Comparison of ENCODE assay signal across 35 mouse cellular contexts in genomic region chr7:27381560-27381959, GRCm38 (mm10). TPM values are rescaled to one million over a fixed set of nuclear protein-coding genes. Genes with fewer than 3 reads are reported as not detected.
"Had no signal": no experiment of that assay in that cellular context is flagged by ENCODE, and none has a peak within 500 bp of the region (broad histone marks: within the 10 kb centered on the region; RNA-seq: fewer than 3 reads in every experiment).

No protein-coding gene starts in this region.

- H3K4me2 ChIP-seq: embryonic facial prominence, embryonic 12.5 days; embryonic facial prominence, embryonic 13.5 days; embryonic facial prominence, embryonic 15.5 days; forebrain, embryonic 12.5 days; forebrain, embryonic 13.5 days; forebrain, embryonic 15.5 days had no signal

- H3K9ac ChIP-seq: embryonic facial prominence, embryonic 12.5 days; embryonic facial prominence, embryonic 13.5 days; embryonic facial prominence, embryonic 15.5 days; forebrain, embryonic 12.5 days; forebrain, embryonic 13.5 days; forebrain, embryonic 15.5 days; forebrain, postnatal 0 days had no signal

- ATAC-seq: forebrain, embryonic 13.5 days; forebrain, embryonic 14.5 days; forebrain, embryonic 15.5 days; forebrain, embryonic 16.5 days; forebrain, postnatal 0 days had no signal

- H3K36me3 ChIP-seq: embryonic facial prominence, embryonic 10.5 days; embryonic facial prominence, embryonic 12.5 days; embryonic facial prominence, embryonic 13.5 days; embryonic facial prominence, embryonic 15.5 days; forebrain, embryonic 10.5 days; forebrain, embryonic 12.5 days; forebrain, embryonic 15.5 days had no signal

- DNase-seq: cerebellum, adult 9-11 months; cerebellum, postnatal 10 days; cerebellum, postnatal 14 days; cerebellum, postnatal 25 days; cerebellum, postnatal 36 days; embryo, embryonic 11 days; forebrain, postnatal 0 days; gastrocnemius, adult 2 months; gastrocnemius, postnatal 10 days; gastrocnemius, postnatal 14 days; gastrocnemius, postnatal 25 days; gastrocnemius, postnatal 36 days; heart, adult 11 months; heart, adult 18-20 months; heart, adult 2 months had no signal

- H3K4me3 ChIP-seq: embryonic facial prominence, embryonic 10.5 days; embryonic facial prominence, embryonic 12.5 days; embryonic facial prominence, embryonic 13.5 days; embryonic facial prominence, embryonic 15.5 days; erythroblast, embryonic 14.5 days; forebrain, embryonic 10.5 days; forebrain, embryonic 12.5 days; forebrain, embryonic 13.5 days; forebrain, embryonic 15.5 days; gastrocnemius, adult 2 months; heart, adult 2 months had no signal

- H3K9me3 ChIP-seq: embryonic facial prominence, embryonic 10.5 days; embryonic facial prominence, embryonic 12.5 days; embryonic facial prominence, embryonic 13.5 days; embryonic facial prominence, embryonic 15.5 days; forebrain, embryonic 10.5 days; forebrain, embryonic 12.5 days; forebrain, embryonic 13.5 days; forebrain, embryonic 15.5 days had no signal

- H3K4me1 ChIP-seq: forebrain, embryonic 15.5 days had no signal

- H3K27ac ChIP-seq: embryonic facial prominence, embryonic 10.5 days; embryonic facial prominence, embryonic 12.5 days; embryonic facial prominence, embryonic 13.5 days; embryonic facial prominence, embryonic 15.5 days; forebrain, embryonic 10.5 days; forebrain, embryonic 12.5 days; forebrain, embryonic 13.5 days; forebrain, embryonic 15.5 days; gastrocnemius, adult 2 months; heart, adult 2 months had no signal

RNA-seq across cellular contexts. Expression of gene Gm20479, which starts 24.3 kb away (rescaled TPM):
- total RNA-seq: common myeloid progenitor, adult 5-6 weeks; forebrain, postnatal 0 days; gastrocnemius, adult 2 months; gastrocnemius, postnatal 10 days; gastrocnemius, postnatal 25 days; gastrocnemius, postnatal 36 days; gastrocnemius, postnatal 4 days; heart, adult 18-20 months; heart, adult 8-10 months had no signal
- polyA plus RNA-seq: embryonic facial prominence, embryonic 10.5 days; embryonic facial prominence, embryonic 11.5 days; embryonic facial prominence, embryonic 13.5 days; embryonic facial prominence, embryonic 14.5 days; erythroblast, embryonic 14.5 days; forebrain, embryonic 11.5 days; forebrain, embryonic 12.5 days; forebrain, embryonic 13.5 days; forebrain, embryonic 16.5 days; forebrain, postnatal 0 days; frontal cortex, adult 2 months; gonadal fat pad, adult 2 months; heart, adult 2 months had no signal

RNA-seq across cellular contexts. Expression of gene Ltbp4, which starts 44.1 kb away (rescaled TPM):
- total RNA-seq: common myeloid progenitor, adult 5-6 weeks; granulocyte monocyte progenitor cell, adult 5-6 weeks had no signal
